Mouse (Mus musculus) mature B cell (primary cell): ENCODE results near the gene A930009A15Rik.

Source experiments
- in situ Hi-C: fragments of 300-500 bp; cut with MboI; formaldehyde crosslinking; loops from 2 replicates; pipeline ENCODE4 v1.14.3; 2019

A930009A15Rik gene

GRCm38 (mm10) chr10:115569712-115570491 is at the start of gene A930009A15Rik:
A930009A15Rik (plus strand) TSS chr10:115569986.
- in situ Hi-C loops: no loop called here

- in situ Hi-C loops: no loop called here
These were observed 49.3 kb upstream of the A930009A15Rik start for GRCm38 (mm10) chr10:115520200-115521080.

GRCm38 (mm10) chr10:115521081-115521451 is 48.7 kb upstream of the A930009A15Rik start:
- in situ Hi-C loops: no loop called here

- in situ Hi-C loops: no loop called here
These were observed 40.9 kb upstream of the A930009A15Rik start for GRCm38 (mm10) chr10:115528892-115529291.

GRCm38 (mm10) chr10:115529768-115530167 is 40.0 kb upstream of the A930009A15Rik start:
- in situ Hi-C loops: no loop called here

GRCm38 (mm10) chr10:115530746-115531145 is 39.0 kb upstream of the A930009A15Rik start:
- in situ Hi-C loops: no loop called here

- in situ Hi-C loops: no loop called here
These were observed 26.9 kb upstream of the A930009A15Rik start for GRCm38 (mm10) chr10:115542917-115543316.

- in situ Hi-C loops: no loop called here
These were observed 19.5 kb upstream of the A930009A15Rik start for GRCm38 (mm10) chr10:115550253-115550652.

GRCm38 (mm10) chr10:115551069-115551468 is 18.7 kb upstream of the A930009A15Rik start:
- in situ Hi-C loops: no loop called here

GRCm38 (mm10) chr10:115553352-115554113 is 16.3 kb upstream of the A930009A15Rik start:
- in situ Hi-C loops: no loop called here

- in situ Hi-C loops: no loop called here
These were observed 14.5 kb upstream of the A930009A15Rik start for GRCm38 (mm10) chr10:115555191-115555765.

GRCm38 (mm10) chr10:115556738-115557242 is 13.0 kb upstream of the A930009A15Rik start:
- in situ Hi-C loops: no loop called here

GRCm38 (mm10) chr10:115561136-115561880 is 8.5 kb upstream of the A930009A15Rik start:
- in situ Hi-C loops: no loop called here

- in situ Hi-C loops: no loop called here
These were observed 6.7 kb upstream of the A930009A15Rik start for GRCm38 (mm10) chr10:115562911-115563686.

GRCm38 (mm10) chr10:115563961-115564360 is 5.8 kb upstream of the A930009A15Rik start:
- in situ Hi-C loops: no loop called here

- in situ Hi-C loops: no loop called here
These were observed 791 bp downstream of the A930009A15Rik start for GRCm38 (mm10) chr10:115570577-115570976.

- in situ Hi-C loops: no loop called here
These were observed 1.5 kb downstream of the A930009A15Rik start for GRCm38 (mm10) chr10:115571317-115571716.

- in situ Hi-C loops: no loop called here
These were observed 2.1 kb downstream of the A930009A15Rik start for GRCm38 (mm10) chr10:115571734-115572440.

GRCm38 (mm10) chr10:115579076-115579475 is 9.3 kb downstream of the A930009A15Rik start:
- in situ Hi-C loops: no loop called here
